Mouse (Mus musculus) megakaryocyte, embryonic 14.5 days (primary cell): ENCODE measurements around the gene Pigv. TPM values are rescaled to one million over a fixed set of nuclear protein-coding genes. Genes with fewer than 3 reads are reported as not detected.

Experiments
- H3K27me3 ChIP-seq: replicated peaks from 2 replicates; pipeline ENCODE3; 2012; ENCODE audit warnings: inconsistent platforms
- H3K36me3 ChIP-seq: replicated peaks from 2 replicates; pipeline ENCODE3; 2012; ENCODE audit warnings: low read length, inconsistent platforms, mixed read lengths
- H3K4me1 ChIP-seq: 2 replicates; pipeline ENCODE4 v1.6.1; 2012; ENCODE audit warnings: inconsistent platforms
- H3K4me3 ChIP-seq: replicated peaks from 2 replicates; pipeline ENCODE3; 2012; ENCODE audit warnings: moderate library complexity, mild to moderate bottlenecking, inconsistent platforms
- H3K9me3 ChIP-seq: 2 replicates; pipeline ENCODE4 v1.6.1; 2012; ENCODE audit warnings: inconsistent platforms
- FLI1 ChIP-seq: IDR thresholded peaks from 2 replicates; pipeline ENCODE4 v1.6.1; 2012; ENCODE audit warnings: low read length, inconsistent platforms, mixed read lengths
- GATA1 ChIP-seq: IDR thresholded peaks from 3 replicates; pipeline ENCODE4 v1.6.1; 2012; ENCODE audit warnings: mixed read lengths, low read length, inconsistent platforms, borderline replicate concordance
- polyA plus RNA-seq: library from polyadenylated mRNA; stranded (reverse); fragments of >175 nt; gene quantifications from 2 replicates; pipeline ENCODE4 v1.2.3, GENCODE M21; 2012; ENCODE audit warnings: low replicate concordance; ENCODE audit not compliant: insufficient read depth

Pigv gene
- polyA plus RNA-seq, 1 experiment = 9.8 TPM

DNA sequence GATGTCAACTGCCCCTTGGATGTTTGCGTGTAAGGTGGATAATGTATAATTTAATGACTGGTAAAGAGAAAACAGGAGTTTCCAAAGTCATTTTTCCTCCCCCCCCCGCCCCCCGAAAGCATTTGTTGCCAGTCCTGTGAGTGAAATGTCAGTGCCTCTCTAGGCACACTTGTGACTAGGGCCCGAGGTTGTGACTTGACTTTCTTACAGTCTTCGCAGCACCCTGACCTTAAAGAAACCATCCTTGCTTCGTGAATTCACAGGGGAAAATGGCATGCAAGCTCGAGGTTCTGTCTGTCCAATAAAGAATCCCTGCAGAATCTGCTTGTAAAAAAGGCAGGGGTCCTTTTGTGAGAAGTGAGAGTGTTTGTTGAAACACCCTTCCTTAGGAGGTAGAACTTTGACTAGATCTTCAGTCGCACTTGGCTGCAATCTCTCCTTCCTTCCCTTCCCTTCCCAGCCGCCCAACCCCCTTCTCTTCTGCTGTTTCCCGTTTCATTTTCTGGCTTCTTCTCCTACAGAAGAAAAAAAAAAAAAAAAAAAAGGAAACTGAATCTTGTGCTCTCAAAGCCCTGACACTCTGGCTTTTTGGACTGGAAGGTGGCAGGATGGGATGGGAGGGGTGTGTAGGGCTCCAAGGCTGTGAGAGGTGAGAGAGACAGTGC lies 1.4 kb upstream of the Pigv start:
- Histone ChIP-seq H3K4me3 (peak overlapping the region; percentile 99), H3K9me3 (no peaks in the 10 kb centered on the region; the same call in 1 of the 2 replicates), H3K4me1 (peaks cover 69% of the 10 kb centered on the region), H3K36me3 (peaks cover 28% of the 10 kb centered on the region), H3K27me3 (peaks cover 3% of the 10 kb centered on the region)
- no peak for TF ChIP-seq GATA1
- TF ChIP-seq FLI1 = no peak

GRCm38 (mm10) chr4:133672845-133673647 lies 599 bp upstream of the Pigv start:
- no peak for TF ChIP-seq FLI1
- no peak; the same call in 2 of the 3 replicates for TF ChIP-seq GATA1
- Histone ChIP-seq H3K4me3 (peak overlapping the region; percentile 99), H3K9me3 (no peaks in the 10 kb centered on the region; the same call in 1 of the 2 replicates), H3K4me1 (peaks cover 77% of the 10 kb centered on the region), H3K27me3 (peaks cover 3% of the 10 kb centered on the region), H3K36me3 (peaks cover 28% of the 10 kb centered on the region)

DNA sequence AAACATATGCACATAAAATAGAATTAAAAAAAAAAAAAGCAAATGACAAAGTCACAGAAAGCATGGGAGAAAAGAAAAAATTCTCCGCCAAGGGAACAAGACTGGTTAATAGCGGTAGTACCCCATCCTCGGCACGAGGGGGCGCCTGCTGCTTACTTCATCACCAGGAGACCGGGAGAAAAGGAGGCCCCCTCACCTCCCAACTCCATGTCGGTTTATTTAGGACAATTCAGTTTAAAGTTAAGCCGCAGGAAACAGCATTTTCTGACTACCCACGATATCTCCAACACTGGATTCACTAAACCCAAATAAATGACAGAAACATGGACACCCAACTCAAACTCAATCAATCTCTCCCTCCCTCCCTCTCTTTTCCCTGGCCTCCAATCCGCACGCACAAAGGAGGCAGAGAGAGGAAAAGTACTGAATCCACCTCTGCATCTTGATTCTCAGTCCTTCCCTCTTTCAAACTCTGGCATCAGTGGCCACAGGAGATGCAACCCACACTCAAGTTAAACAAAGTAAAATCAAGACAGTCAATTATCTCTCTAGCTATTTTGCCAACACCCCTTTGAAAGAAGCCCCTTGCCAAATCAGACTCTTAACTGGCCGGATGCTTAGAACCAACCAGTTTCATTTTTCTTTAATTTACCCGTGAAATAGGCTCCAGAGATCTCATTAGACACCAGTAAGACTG lies 1.1 kb downstream of the Pigv start:
- H3K9me3 ChIP-seq = no peaks in the 10 kb centered on the region; the same call in 1 of the 2 replicates
- peak overlapping the region; percentile 99 for H3K4me3 ChIP-seq
- no peak for TF ChIP-seq FLI1
- TF ChIP-seq GATA1 = no peak
- H3K27me3 ChIP-seq = peaks cover 3% of the 10 kb centered on the region
- H3K36me3 ChIP-seq = peaks cover 31% of the 10 kb centered on the region
- H3K4me1 ChIP-seq = peaks cover 85% of the 10 kb centered on the region

DNA sequence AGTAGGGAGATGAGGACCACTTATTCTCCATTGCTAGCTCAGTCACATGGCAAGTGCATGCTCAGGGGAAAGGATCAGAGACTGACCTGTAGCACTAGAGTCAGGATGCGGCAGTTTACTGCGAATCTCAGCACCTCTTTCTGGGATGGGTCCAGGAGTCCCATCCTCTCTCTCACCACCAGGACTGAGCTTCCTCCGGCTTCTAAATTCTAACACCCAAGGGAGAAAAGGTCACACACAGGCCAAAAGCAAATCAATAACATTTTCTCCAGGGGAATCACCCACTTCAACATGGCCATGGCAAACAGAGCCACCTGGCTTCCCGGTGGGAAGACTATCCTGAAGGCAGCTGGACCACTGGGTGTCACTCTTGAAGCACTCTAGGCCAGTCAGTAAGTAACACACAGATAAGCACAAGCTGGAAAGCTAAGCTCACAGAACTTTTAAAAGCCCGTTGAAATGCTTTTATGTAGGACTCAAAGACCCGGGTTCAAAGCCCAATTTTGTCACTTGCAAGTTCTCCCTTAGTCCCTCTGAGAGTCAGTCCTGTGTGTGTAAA lies 2.7 kb downstream of the Pigv start:
- H3K36me3 ChIP-seq = peaks cover 37% of the 10 kb centered on the region
- no peaks in the 10 kb centered on the region for H3K9me3 ChIP-seq
- peaks cover 2% of the 10 kb centered on the region for H3K27me3 ChIP-seq
- TF ChIP-seq FLI1 (no peak), GATA1 (no peak)
- H3K4me3 ChIP-seq = no peak overlapping the region
- H3K4me1 ChIP-seq = peaks cover 87% of the 10 kb centered on the region

- peaks cover 84% of the 10 kb centered on the region for H3K4me1 ChIP-seq
- peaks cover 45% of the 10 kb centered on the region for H3K36me3 ChIP-seq
Observed at GRCm38 (mm10) chr4:133668537-133668936, 3.9 kb downstream of the Pigv start.

DNA sequence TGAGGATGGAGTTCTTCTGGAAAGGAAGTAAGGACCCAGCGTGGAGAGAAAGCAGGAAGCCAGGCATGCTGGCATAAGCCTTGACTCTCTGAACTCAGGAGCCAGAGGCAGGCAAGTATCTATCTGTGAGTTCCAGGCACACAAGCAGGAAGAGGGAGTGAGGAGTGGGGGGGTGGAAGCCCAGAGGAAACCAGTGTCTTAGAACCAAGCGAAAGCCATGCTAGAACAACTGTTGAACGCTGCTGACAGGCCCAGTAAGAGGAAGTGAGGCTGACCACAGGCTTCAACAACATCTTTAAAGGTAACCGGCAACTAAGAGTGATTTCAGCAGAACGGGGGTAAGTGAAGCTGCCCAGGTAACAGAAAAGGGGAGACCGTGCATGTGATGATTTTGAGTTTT lies 6.2 kb downstream of the Pigv start:
- TF ChIP-seq GATA1 (no peak), FLI1 (no peak)
- no peaks in the 10 kb centered on the region for H3K9me3 ChIP-seq
- H3K27me3 ChIP-seq = no peaks in the 10 kb centered on the region
- H3K4me3 ChIP-seq = peak overlapping the region; percentile 82
- peaks cover 65% of the 10 kb centered on the region for H3K36me3 ChIP-seq
- H3K4me1 ChIP-seq = peaks cover 94% of the 10 kb centered on the region

More at GRCm38 (mm10) chr4:133668537-133668936, 3.9 kb downstream of the Pigv start:
- H3K4me3 ChIP-seq = no peak overlapping the region
- no peaks in the 10 kb centered on the region for H3K27me3 ChIP-seq
- TF ChIP-seq GATA1 = no peak
- no peak for TF ChIP-seq FLI1
- H3K9me3 ChIP-seq = no peaks in the 10 kb centered on the region

GRCm38 (mm10) chr4:133665118-133665517 lies 7.3 kb downstream of the Pigv start:
- H3K4me3 ChIP-seq = no peak overlapping the region
- peaks cover 68% of the 10 kb centered on the region for H3K36me3 ChIP-seq
- H3K4me1 ChIP-seq = peaks cover 95% of the 10 kb centered on the region
- no peaks in the 10 kb centered on the region for H3K9me3 ChIP-seq
- TF ChIP-seq FLI1 (no peak), GATA1 (no peak)
- H3K27me3 ChIP-seq = no peaks in the 10 kb centered on the region

GRCm38 (mm10) chr4:133662945-133663344 lies 9.5 kb downstream of the Pigv start:
- Histone ChIP-seq H3K27me3 (no peaks in the 10 kb centered on the region), H3K9me3 (no peaks in the 10 kb centered on the region), H3K4me3 (no peak overlapping the region), H3K4me1 (peaks cover 92% of the 10 kb centered on the region), H3K36me3 (peaks cover 49% of the 10 kb centered on the region)
- no peak for TF ChIP-seq GATA1
- no peak for TF ChIP-seq FLI1

DNA sequence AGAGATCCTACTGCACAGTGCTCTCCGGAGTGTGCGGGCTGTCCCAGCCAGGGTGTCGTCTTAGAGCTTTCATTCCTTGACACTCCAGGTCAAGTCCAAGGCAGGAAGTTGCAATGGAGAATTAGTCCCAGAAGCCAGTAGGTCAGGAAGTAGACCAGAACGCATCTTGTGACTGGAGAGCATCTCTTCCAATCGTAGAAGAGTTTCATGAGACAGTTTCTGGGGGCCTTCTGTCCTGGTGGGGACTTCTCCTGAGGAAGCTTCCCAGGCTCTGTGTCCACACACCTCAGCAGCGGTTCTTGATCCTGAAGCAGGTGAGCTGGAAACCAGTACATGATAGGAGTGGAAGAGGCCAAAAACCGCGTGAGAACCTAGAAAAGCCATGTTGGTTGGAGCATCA lies 10.0 kb downstream of the Pigv start:
- Histone ChIP-seq H3K9me3 (no peaks in the 10 kb centered on the region), H3K27me3 (no peaks in the 10 kb centered on the region), H3K4me3 (no peak overlapping the region), H3K4me1 (peaks cover 92% of the 10 kb centered on the region), H3K36me3 (peaks cover 45% of the 10 kb centered on the region)
- TF ChIP-seq GATA1 (no peak), FLI1 (no peak)
